Mouse (Mus musculus): ENCODE data around the gene Casp2. TPM values are rescaled to one million over a fixed set of nuclear protein-coding genes. Genes with fewer than 3 reads are reported as not detected.
A peak's percentile ranks its signal among the peaks of the same experiment; 100 is the strongest.

The Casp2 gene
- total RNA-seq (2015; ENCODE audit: low replicate concordance) (66.3 and 108 TPM in 2 replicates), total RNA-seq (2017; ENCODE audit: low replicate concordance) (46.6 and 60.7 TPM in 2 replicates)

GRCm38 (mm10) chr6:42264626-42265312, at the start of gene Casp2:
TSS of gene Casp2 (plus strand) at chr6:42264985.
- ATAC-seq (replicated peaks; ENCODE audit: low FRiP score, poor library complexity, severe bottlenecking): peak; percentile 93

GRCm38 (mm10) chr6:42215028-42215427, 49.8 kb upstream of the Casp2 start, which contains the start of gene Tas2r144:
TSS of gene Tas2r144 (plus strand) at chr6:42215328.
- ATAC-seq (replicated peaks; ENCODE audit: low FRiP score, poor library complexity, severe bottlenecking): no peak

GRCm38 (mm10) chr6:42222286-42222685, 42.5 kb upstream of the Casp2 start:
- ATAC-seq (replicated peaks; ENCODE audit: low FRiP score, poor library complexity, severe bottlenecking): no peak

- no peak for ATAC-seq (replicated peaks; ENCODE audit: low FRiP score, poor library complexity, severe bottlenecking)
Measured at GRCm38 (mm10) chr6:42225046-42225445, 39.7 kb upstream of the Casp2 start.

- ATAC-seq (replicated peaks; ENCODE audit: low FRiP score, poor library complexity, severe bottlenecking): peak; percentile 65; the same call in 1 of the 2 replicates
Measured at GRCm38 (mm10) chr6:42227240-42228101, 37.3 kb upstream of the Casp2 start.

- no peak for ATAC-seq (replicated peaks; ENCODE audit: low FRiP score, poor library complexity, severe bottlenecking)
Measured at GRCm38 (mm10) chr6:42229610-42230009, 35.2 kb upstream of the Casp2 start.

- ATAC-seq (replicated peaks; ENCODE audit: low FRiP score, poor library complexity, severe bottlenecking): no peak
Measured at GRCm38 (mm10) chr6:42231191-42231590, 33.6 kb upstream of the Casp2 start.

GRCm38 (mm10) chr6:42237276-42237805, 27.4 kb upstream of the Casp2 start:
- no peak for ATAC-seq (replicated peaks; ENCODE audit: low FRiP score, poor library complexity, severe bottlenecking)

GRCm38 (mm10) chr6:42241311-42242045, 23.3 kb upstream of the Casp2 start:
- no peak for ATAC-seq (replicated peaks; ENCODE audit: low FRiP score, poor library complexity, severe bottlenecking)

GRCm38 (mm10) chr6:42245711-42246353, 19.0 kb upstream of the Casp2 start, which contains the start of gene Gstk1:
TSS of gene Gstk1 (plus strand) at chr6:42245935.
- peak; percentile 99 for ATAC-seq (replicated peaks; ENCODE audit: low FRiP score, poor library complexity, severe bottlenecking)

GRCm38 (mm10) chr6:42247173-42247572, 17.6 kb upstream of the Casp2 start:
- ATAC-seq (replicated peaks; ENCODE audit: low FRiP score, poor library complexity, severe bottlenecking): no peak

- no peak for ATAC-seq (replicated peaks; ENCODE audit: low FRiP score, poor library complexity, severe bottlenecking)
Measured at GRCm38 (mm10) chr6:42247981-42248380, 16.8 kb upstream of the Casp2 start.

- no peak for ATAC-seq (replicated peaks; ENCODE audit: low FRiP score, poor library complexity, severe bottlenecking)
Measured at GRCm38 (mm10) chr6:42251791-42252190, 13.0 kb upstream of the Casp2 start.

- no peak for ATAC-seq (replicated peaks; ENCODE audit: low FRiP score, poor library complexity, severe bottlenecking)
Measured at GRCm38 (mm10) chr6:42253103-42253502, 11.7 kb upstream of the Casp2 start.

- peak; percentile 85 for ATAC-seq (replicated peaks; ENCODE audit: low FRiP score, poor library complexity, severe bottlenecking)
Measured at GRCm38 (mm10) chr6:42257303-42257863, 7.4 kb upstream of the Casp2 start.

- no peak for ATAC-seq (replicated peaks; ENCODE audit: low FRiP score, poor library complexity, severe bottlenecking)
Measured at GRCm38 (mm10) chr6:42260430-42260829, 4.4 kb upstream of the Casp2 start.

- ATAC-seq (replicated peaks; ENCODE audit: low FRiP score, poor library complexity, severe bottlenecking): no peak
Measured at GRCm38 (mm10) chr6:42261524-42262170, 3.1 kb upstream of the Casp2 start, which contains the start of gene Tmem139. TSS of gene Tmem139 (plus strand) at chr6:42261970.

Data from erythroid progenitor cell, adult 5-6 weeks (primary cell).